Mouse (Mus musculus) common myeloid progenitor, adult 5-6 weeks (primary cell): ENCODE results near the gene Kcnmb1. TPM values are rescaled to one million over a fixed set of nuclear protein-coding genes. Genes with fewer than 3 reads are reported as not detected.

Experiments
- ATAC-seq: replicated peaks from 2 replicates; pipeline ENCODE4 v1.8.0; 2016; ENCODE audit warnings: low read depth, mild to moderate bottlenecking, moderate TSS enrichment, inconsistent platforms; ENCODE audit not compliant: poor library complexity, severe bottlenecking
- total RNA-seq: library from RNA; stranded (forward); fragments of 200-1000, 187-1606 nt; gene quantifications from 2 replicates; pipeline ENCODE4 v1.2.3, GENCODE M21; 2017

Gene Kcnmb1
- total RNA-seq, 1 experiment from 2014 or later, result not detected

DNA sequence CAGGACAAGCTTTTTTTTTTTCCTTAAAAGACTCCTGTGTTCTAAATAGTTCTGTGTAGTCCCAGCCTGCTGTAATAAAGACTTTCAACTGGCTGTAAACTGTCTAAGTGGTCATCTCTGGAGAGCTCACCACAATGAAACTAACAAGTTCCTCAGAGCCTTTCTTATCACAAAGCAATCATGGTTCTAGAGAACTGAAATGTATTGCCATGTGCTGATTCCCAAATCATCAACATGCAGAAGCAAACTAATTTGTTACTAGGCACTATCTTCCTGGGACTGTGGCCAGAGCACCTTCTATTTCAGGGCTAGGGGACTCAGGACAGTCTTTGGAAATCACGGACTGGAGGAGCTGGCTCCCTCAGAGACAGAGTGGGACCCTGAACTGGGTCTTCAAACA, 19.2 kb upstream of the Kcnmb1 start:
- no peak for ATAC-seq

DNA sequence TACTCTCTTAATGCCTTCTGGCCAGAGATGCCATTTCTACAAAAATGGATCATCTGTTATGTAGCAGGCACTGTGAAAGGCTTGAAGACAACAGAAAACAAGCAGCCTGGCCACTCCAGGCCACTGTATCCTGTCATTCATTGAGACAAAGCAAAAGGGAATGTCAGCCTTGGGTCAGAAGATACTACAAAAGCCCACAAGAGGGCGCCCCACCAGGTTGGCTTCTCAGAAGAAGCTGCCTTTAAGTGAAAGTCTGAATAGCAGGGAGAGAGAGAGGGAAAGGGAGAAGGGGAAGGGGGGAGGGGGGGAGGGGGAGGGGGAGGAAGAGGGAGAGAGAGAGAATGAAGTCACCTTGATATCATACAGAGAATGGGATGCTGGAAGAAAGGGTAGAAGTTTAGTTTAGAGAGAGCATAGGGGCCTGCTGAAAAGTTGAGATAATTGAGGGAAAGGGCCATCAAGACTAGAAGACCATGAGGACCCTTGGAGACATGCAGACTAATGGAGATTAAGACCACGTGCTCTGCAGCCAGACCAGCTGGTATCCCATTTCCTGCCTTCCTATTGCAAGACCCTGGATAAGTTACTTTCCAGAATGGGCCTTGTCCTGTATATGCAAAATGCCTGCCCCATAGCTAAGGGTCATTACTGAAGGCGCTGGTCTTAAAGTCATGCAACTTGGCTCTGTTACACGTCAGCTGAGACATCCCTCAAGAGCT, 18.6 kb upstream of the Kcnmb1 start:
- ATAC-seq, result peak; percentile 50

DNA sequence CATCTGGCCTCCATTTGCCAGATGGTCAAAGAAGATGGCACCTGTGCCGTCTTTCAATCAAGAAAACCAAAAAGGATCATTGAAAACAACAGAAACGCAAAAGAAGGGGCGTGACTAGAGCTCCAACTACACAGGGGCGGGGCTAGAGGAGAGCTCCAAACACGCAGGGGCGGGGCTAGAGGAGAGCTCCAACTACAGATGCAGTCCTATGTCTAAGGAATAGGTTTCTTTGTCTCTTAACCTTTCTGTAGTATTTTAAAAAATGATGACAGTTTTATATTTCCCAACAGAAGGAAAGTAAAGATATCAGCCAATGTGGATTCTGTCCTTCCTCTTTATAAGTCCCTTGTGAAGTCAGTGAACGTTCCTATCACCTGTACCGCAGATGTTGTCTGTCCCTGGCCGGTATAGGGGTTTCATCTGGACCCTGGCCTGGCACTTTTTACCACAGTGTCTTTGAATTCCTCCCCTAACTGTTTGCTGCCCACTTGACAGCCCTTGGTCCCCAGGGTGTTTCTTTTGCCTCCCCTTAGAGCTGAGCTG, 18.0 kb upstream of the Kcnmb1 start:
- ATAC-seq, result no peak; the same call in 1 of the 2 replicates

DNA sequence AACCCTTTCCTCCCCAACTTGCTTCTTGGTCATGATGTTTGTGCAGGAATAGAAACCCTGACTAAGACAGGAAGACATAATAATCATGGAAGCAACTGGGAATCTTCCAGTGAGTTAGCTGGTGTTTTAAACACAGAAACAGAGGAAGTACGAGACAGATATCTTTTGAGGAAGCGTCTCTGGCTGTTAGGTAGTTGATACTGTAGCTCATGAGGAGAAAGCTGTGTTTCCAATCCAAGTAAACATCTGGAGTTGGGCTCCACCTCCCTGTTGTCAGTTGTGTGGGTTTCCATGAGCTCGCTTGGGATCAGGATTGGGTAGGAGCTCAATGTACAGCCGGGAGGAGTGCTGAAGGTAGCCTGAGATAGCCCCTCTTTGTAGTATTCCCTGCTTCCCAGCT, 16.3 kb upstream of the Kcnmb1 start:
- ATAC-seq, result peak; percentile 26; the same call in 1 of the 2 replicates

DNA sequence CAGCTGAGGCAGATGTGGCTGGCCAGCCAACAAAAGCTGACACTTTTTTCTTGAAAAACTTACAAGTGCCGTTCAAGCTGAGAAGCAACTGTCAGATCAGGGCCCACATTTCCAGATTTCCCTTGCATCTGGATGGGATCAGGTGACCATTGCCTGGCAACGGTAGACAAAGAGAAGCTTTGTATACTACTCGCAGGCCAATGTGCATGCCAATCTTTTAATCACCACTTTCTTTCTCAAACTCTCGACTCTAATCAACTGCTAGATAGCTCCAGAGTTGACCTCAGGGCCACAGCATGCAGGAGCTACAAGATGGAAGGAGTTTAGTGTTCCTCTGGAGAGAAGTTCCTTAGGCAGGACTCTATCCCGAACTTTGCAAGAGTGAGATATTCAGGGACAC, 11.7 kb upstream of the Kcnmb1 start:
- no peak for ATAC-seq

DNA sequence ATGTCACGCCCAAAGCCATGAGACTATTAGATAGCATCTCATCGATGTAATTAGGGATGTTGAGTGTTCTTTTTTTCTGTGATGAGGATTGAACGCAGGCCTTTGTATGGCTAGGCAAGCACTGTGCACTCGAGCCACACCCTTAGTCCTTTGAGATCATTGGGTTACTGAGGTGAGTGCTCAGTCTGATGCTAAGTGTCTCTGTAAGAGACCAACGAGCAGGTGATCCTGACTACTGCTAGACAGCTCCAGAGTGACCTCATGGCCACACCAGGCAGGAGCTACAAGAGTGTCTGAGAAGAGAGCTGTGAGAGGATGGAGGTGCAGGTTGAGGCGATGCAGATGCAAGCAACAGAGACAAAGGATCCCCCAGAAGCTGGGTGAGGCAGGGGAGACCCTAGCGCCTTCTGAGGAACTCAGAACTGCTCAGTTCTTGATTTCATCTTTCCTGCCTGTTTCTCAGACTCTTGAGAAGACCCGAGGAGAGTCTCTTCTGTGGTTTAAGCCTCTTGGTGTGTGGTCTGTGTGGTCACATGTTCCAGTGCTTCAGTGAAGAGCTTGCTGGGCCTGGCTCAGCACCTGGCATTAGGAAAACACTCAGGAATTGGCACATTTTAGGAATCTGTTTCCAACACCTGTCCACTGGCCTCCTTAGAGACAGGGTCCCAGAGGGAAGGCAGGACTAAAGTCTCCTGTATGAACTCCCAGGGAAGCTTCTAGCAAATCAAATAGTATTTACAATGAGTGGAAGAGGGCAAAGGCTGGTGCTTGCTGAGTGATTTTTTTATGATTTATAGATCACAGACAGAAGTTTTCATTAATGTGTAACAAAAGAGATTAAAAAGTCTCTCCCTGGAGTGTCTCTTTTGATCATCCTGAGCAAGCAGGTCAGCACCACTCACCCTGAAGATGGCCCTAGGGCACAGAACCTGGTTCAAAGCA, 10.9 kb upstream of the Kcnmb1 start:
- ATAC-seq, result peak; percentile 58

DNA sequence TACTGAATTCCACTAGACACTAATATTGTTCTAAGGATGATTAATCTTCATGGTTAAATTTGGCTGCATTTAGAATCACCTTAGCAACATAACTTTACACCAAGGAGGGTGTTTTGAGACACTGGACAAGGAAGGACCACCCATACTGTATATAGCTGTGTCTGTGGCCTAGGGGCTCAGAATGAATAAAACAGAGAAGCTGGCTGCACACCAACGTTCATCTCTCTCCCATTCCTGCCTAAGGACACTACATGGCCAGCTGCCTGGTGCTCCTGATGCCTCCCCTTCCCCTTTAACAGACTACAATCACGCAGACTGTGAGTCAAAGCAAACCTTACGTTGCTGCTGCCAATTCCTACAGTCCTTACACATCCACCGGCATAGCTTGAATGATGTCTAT, 6.8 kb upstream of the Kcnmb1 start:
- ATAC-seq, result no peak

DNA sequence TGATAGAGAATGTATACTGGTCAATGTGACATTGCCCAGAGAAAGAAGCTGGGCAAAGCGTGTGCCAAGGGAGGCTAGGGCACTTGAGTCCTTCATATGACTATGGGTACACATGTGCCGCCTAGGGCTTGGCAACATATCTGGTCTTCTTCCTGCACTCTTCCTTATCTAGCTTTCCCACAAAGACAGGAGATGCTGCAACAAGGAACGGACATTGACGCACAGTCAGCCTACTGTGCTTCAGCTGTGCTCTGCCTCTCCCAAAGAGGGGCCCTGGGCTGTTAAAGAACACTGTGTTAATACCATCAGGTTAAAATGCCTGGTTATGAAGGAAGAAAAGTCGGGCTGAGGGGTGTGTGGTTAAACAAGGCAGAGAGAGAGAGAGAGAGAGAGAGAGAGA, 6.2 kb upstream of the Kcnmb1 start:
- ATAC-seq, result no peak

DNA sequence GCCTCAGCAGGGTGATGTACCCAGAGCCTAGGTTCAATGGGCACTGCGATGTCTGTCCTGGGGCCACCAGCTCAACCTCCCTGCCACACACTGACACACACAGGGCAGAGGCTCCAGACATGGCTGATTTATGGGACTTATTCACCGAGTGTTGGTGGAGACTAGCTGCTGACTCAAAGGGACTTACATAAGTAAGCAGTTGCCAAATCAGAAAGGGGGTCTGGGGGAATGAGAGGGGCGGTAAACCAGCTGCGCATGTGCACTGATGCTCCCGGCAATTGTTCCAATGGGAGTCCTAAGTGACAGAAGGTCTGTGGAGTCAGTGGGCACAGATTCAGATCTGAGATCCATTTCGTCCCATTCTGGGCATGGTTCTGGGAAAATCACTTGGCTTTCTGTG, 5.2 kb upstream of the Kcnmb1 start:
- ATAC-seq, result no peak

DNA sequence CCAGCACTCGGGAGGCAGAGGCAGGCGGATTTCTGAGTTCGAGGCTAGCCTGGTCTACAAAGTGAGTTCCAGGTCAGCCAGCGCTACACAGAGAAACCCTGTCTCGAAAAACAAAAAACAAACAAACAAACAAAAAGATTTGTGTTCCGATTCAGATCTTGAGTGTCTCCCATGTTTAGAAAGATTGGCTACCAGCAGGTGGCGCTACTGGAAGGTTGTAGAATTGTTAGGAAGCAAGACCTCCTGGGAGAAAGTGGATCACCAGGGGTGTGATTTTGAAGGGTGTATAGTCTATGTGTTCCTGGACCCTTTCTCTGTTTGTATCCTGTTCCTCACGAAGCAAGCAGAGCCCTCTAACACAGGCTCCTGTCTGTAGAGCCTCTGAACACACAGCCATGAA, 4.1 kb upstream of the Kcnmb1 start:
- peak; percentile 50; the same call in 1 of the 2 replicates for ATAC-seq

DNA sequence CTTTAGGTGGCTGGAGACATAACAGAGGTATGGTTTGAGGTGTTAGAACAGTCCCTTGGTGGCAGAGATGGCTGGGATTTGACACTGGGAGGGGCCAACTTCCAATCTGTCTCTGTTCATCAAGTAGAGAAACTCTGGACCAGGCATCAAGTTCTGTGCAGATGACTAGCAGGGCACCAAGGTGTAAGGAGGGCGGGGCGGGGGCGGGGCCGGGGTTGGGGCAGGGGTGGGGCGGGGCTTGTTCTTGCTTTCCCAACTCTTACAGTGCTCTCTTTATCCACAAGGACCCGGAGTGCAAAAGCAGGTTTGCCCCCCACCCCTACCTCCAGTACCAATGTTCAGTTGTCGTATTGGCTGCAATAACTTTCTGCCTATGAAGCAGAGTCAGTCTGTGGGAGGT, 635 bp upstream of the Kcnmb1 start:
- ATAC-seq, result no peak

DNA sequence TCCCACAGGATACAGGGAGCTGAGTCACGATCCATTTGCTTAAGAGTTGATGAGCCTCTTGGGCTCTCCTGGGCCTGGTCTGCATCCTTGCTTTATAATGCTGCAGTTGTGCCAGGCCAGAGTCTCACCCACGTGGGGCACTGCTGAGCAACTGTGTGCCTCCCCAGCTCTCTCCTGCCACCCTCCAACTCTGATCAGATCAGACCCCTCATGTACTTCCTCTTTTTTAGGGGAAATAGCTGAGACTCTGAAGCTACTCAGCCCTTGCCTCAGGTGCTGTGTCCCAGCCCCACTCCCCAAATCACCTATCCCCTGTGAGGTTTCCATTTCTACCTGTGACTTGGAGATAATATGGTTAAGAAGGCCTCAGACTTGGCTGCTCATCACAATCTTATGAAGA, 2.6 kb downstream of the Kcnmb1 start:
- ATAC-seq, result peak; percentile 74

DNA sequence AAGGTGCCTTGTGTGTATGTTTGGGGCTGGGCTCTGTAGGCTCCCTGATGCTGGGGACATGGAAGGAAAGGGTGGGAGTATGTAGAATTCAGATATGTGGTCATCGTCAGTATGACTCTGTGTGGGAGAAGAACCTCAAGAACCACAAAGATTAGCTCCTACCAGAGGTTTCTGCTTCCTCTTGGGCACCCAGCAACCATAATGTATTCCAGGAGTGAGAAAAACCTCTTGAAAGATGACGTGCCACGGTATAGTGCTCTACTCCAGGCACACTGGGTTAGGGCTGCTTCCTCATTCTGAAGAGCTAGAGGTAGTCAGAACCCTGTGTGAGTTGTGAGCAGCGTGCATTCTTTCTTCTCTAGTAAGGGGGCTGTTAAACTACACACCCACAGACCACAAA, 4.9 kb downstream of the Kcnmb1 start:
- peak; percentile 89 for ATAC-seq

DNA sequence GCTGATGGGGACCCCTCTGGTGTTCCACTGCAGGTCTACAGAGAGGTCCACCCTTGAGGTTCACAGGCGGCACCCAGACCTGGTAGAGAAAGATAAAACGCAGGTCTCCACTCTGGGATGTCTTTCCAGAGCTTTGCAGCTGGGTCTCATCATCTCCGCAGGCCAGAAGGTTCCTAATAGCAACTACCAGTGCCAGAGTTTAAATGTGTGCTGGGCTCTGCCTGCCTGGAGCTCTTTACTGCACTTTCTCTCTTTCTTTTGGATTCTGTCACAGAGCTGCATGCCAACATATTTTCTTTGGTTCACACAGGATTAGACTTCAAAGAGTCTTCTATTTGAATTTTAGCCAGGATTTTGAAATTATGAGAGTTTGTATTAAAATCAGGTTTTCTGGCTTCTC, 6.4 kb downstream of the Kcnmb1 start:
- no peak for ATAC-seq

DNA sequence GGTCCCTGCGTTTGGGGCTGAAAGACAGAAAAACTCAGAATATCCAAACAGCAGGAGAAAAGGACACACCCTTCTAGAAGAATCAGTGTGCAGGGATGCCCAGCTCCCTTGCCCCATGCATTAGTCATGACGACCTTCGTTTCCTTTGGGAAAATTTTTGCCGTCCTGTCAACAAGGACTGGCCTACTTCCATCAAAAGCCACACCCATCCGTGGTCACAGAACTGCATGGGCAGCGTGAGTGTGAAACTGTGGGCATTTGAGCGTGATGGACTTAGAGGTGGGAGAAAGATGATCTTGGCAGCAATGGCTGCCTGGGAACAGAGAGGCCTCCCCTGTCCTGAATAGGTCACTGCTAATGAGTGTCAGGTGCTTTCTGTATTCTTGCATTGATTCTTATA, 9.3 kb downstream of the Kcnmb1 start:
- no peak for ATAC-seq

DNA sequence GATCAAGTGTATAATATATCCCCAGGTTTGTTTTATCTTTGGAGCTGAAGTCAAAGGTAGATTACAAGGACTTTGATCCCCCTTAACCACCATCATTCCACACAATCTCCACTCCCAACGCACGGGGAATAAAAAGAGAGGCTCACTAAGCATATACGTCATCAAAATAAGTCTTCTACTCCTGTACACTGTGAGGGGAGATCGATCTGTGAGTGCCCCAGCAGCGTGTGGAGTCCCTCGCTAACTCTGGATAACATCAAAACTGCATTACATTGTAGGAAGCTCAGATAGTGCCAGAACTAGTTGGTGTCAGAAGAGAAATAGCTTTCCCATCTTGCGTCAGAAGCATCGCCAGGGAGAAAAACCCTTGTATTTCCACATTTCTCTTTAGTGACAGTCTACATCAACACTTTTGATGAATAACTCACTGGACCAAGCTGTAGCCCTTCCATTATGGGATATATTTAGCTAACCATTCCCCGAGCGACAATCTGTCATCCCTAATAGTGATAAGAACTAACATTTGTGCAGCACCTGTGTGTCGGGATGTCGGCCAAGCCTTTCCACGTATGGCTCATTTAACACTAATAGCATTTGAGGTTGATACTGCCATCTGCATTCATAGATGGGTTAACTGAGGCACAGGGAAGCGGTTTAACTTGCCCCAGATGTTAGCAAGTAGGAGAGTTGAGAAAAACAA, 11.7 kb downstream of the Kcnmb1 start:
- ATAC-seq, result no peak

DNA sequence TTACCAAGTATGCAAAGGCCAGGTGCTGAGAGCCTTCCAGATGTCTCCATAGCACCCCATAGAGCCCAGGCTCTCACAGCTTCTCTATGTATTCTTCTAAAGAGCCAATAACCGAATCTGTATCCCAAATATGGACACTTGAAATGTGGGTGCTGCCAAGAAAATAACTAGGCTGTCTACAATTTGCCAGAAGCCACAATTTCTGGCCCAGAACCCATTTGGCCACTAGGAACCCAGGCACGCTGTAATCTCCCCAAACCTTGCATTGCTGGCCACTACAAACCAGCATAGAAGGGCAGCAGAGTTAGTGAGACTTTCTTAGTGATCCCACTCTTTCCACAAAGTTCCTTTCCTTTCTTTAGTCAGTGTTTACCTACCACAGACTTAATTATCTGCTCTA, 12.3 kb downstream of the Kcnmb1 start:
- ATAC-seq, result no peak

DNA sequence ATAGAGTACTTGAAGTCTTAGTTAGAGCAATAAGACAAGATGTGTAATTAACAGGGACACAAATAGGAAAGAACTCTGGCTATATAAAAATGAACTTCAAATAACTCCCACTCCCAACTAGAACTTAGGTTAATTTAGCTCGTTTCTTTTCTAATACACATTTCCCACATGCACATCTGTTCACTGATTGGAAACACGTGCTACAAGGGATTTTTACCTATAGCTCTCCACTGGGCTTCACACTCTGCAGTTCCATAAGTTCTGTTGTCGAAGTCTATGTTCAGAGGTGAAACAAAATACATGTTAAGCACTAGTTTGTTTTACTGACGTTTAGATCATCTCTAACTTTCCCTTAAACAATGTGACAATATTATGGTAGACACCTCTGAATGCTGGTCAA, 17.3 kb downstream of the Kcnmb1 start:
- no peak for ATAC-seq

DNA sequence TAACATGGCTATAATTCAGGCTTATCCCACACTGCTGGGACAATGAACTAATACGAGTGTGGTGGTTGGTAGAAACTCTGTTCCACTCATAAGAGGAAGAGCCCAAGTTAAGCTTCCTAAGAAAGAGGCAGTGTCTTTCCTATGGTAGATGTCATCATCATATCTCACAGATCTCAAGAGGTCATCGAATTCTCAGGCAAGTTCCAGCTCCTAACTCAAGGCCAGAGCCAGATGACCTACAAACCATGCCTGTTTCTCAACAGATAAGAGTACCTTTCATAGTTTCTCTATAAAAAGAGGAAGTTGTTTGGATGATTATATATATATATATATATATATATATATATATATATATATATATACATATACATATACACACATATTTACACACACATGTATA, 23.7 kb downstream of the Kcnmb1 start:
- peak; percentile 70 for ATAC-seq

DNA sequence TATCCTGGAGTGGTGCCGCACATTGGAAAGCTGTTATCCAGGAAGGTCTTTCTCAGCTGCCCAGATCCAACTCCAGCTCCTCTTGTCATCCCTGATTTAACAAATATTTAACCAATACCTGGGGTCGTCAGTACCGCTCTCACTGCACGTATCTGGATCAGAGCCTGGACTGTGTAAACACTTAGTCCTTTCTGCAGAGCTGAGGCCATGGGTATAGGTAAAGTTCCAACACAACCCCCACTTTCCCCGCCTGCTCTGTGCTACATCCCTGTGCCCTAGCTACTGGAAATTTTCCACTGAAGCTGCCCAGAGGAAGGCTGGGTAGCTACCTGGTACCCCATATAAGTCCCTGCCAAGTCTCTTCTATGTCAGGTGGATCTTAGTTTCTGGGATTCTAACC, 27.2 kb downstream of the Kcnmb1 start:
- ATAC-seq, result no peak

DNA sequence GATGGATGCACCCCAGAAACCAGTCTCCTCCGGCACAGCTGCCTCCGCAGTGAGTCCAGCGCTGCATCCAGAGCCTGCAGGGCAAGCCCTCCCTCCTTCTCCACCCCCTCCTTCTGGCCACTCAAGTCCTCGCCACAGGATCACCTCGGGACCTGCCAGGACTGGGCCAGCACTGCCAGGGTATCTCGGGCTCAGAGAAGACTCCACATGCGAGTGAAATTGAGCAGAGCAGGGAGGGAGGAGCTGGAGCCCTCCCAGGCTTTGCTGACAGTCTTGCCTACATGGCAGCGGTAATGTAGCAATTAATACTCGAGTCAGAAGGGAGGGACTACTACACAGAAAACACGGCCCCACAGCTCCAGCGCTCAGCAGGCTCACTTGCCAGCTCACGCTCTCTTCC, 30.1 kb downstream of the Kcnmb1 start, which contains the start of gene Kcnip1:
Gene Kcnip1, minus strand, starts transcription at position 215 of the 400 bp plus-strand sequence.
- ATAC-seq, result no peak
